Mouse (Mus musculus): ENCODE data around the gene Borcs7. TPM values are rescaled to one million over a fixed set of nuclear protein-coding genes. Genes with fewer than 3 reads are reported as not detected.

Borcs7 gene
- polyA plus RNA-seq, 1 experiment = 2.0 TPM

- 56% methylated on average over 7 of the region's 7 CpGs for WGBS
- H3K4me3 ChIP-seq (ENCODE audit: low read depth, low read length) = no peak overlapping the region
- no peak overlapping the region for H3K27ac ChIP-seq (ENCODE audit: insufficient read depth, low read depth, low read length)
- H3K36me3 ChIP-seq (ENCODE audit: control insufficient read depth, insufficient read depth, low read length) = peaks cover 18% of the 10 kb centered on the region
- no peaks in the 10 kb centered on the region for H3K27me3 ChIP-seq (ENCODE audit: control insufficient read depth, insufficient read depth, low read length)
- H3K4me1 ChIP-seq (ENCODE audit: control insufficient read depth, insufficient read depth, insufficient read length, low read length) = peaks cover under 1% of the 10 kb centered on the region; the same call in 1 of the 2 replicates
- TF ChIP-seq POLR2A (IDR thresholded peaks at IDR 0.05; ENCODE audit: low read depth, low read length) (no peak), CTCF (IDR thresholded peaks at IDR 0.05; ENCODE audit: extremely low read depth, insufficient read length, insufficient replicate concordance, low read depth, low read length) (peak; percentile 23; the same call in 1 of the 2 replicates)
Observed at GRCm38 (mm10) chr19:46740341-46741008, 50.8 kb downstream of the Borcs7 start.

- no peaks in the 10 kb centered on the region for H3K27me3 ChIP-seq (ENCODE audit: control insufficient read depth, insufficient read depth, low read length)
- no peak overlapping the region; the same call in 1 of the 2 replicates for H3K27ac ChIP-seq (ENCODE audit: insufficient read depth, low read depth, low read length)
- peaks cover 18% of the 10 kb centered on the region for H3K36me3 ChIP-seq (ENCODE audit: control insufficient read depth, insufficient read depth, low read length)
- no peak overlapping the region for H3K4me3 ChIP-seq (ENCODE audit: low read depth, low read length)
- 27% methylated on average over 6 of the region's 6 CpGs for WGBS
- TF ChIP-seq CTCF (IDR thresholded peaks at IDR 0.05; ENCODE audit: extremely low read depth, insufficient read length, insufficient replicate concordance, low read depth, low read length) (peak; percentile 33; the same call in 1 of the 2 replicates), POLR2A (IDR thresholded peaks at IDR 0.05; ENCODE audit: low read depth, low read length) (no peak)
- no peaks in the 10 kb centered on the region; the same call in 1 of the 2 replicates for H3K4me1 ChIP-seq (ENCODE audit: control insufficient read depth, insufficient read depth, insufficient read length, low read length)
Observed at GRCm38 (mm10) chr19:46741574-46741973, 51.9 kb downstream of the Borcs7 start.

GRCm38 (mm10) chr19:46744681-46745080 lies 55.0 kb downstream of the Borcs7 start:
- WGBS = 77% methylated on average over 9 of the region's 9 CpGs
- TF ChIP-seq CTCF (IDR thresholded peaks at IDR 0.05; ENCODE audit: extremely low read depth, insufficient read length, insufficient replicate concordance, low read depth, low read length) (no peak), POLR2A (IDR thresholded peaks at IDR 0.05; ENCODE audit: low read depth, low read length) (no peak)
- H3K27ac ChIP-seq (ENCODE audit: insufficient read depth, low read depth, low read length) = no peak overlapping the region

DNA sequence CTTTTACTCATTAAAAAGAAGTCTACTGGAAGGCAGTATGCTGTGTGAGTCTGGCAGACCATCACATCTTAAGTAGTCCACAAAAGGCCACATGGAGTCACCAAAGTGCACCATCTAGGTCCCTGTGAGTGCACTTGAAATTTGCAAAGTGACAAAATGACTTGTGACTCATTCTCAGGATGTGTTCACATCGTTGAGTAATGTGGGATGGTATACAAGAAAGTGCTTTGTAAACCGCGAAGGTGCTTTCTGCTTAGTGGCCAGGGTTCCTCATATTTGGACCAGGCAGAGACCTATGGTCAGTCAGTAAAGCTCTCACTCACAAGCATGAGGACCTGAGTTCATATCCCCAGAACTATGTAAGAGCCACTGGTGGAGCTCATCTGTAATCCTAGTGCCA lies 58.1 kb downstream of the Borcs7 start:
- Histone ChIP-seq H3K27me3 (ENCODE audit: control insufficient read depth, insufficient read depth, low read length) (no peaks in the 10 kb centered on the region; the same call in 1 of the 2 replicates), H3K27ac (ENCODE audit: insufficient read depth, low read depth, low read length) (no peak overlapping the region), H3K4me3 (ENCODE audit: low read depth, low read length) (no peak overlapping the region), H3K36me3 (ENCODE audit: control insufficient read depth, insufficient read depth, low read length) (no peaks in the 10 kb centered on the region), H3K4me1 (ENCODE audit: control insufficient read depth, insufficient read depth, insufficient read length, low read length) (no peaks in the 10 kb centered on the region)
- no peak for TF ChIP-seq CTCF (IDR thresholded peaks at IDR 0.05; ENCODE audit: extremely low read depth, insufficient read length, insufficient replicate concordance, low read depth, low read length)
- TF ChIP-seq POLR2A (IDR thresholded peaks at IDR 0.05; ENCODE audit: low read depth, low read length) = no peak
- WGBS = 76% methylated on average over 3 of the region's 3 CpGs

More at GRCm38 (mm10) chr19:46744681-46745080, 55.0 kb downstream of the Borcs7 start:
- H3K36me3 ChIP-seq (ENCODE audit: control insufficient read depth, insufficient read depth, low read length) = peaks cover 2% of the 10 kb centered on the region
- no peaks in the 10 kb centered on the region; the same call in 1 of the 2 replicates for H3K4me1 ChIP-seq (ENCODE audit: control insufficient read depth, insufficient read depth, insufficient read length, low read length)
- H3K27me3 ChIP-seq (ENCODE audit: control insufficient read depth, insufficient read depth, low read length) = no peaks in the 10 kb centered on the region
- no peak overlapping the region for H3K4me3 ChIP-seq (ENCODE audit: low read depth, low read length)

- Histone ChIP-seq H3K4me1 (ENCODE audit: control insufficient read depth, insufficient read depth, insufficient read length, low read length) (no peaks in the 10 kb centered on the region), H3K27me3 (ENCODE audit: control insufficient read depth, insufficient read depth, low read length) (no peaks in the 10 kb centered on the region; the same call in 1 of the 2 replicates), H3K4me3 (ENCODE audit: low read depth, low read length) (no peak overlapping the region), H3K36me3 (ENCODE audit: control insufficient read depth, insufficient read depth, low read length) (no peaks in the 10 kb centered on the region), H3K27ac (ENCODE audit: insufficient read depth, low read depth, low read length) (no peak overlapping the region)
- 84% methylated on average over 5 of the region's 5 CpGs for WGBS
- TF ChIP-seq POLR2A (IDR thresholded peaks at IDR 0.05; ENCODE audit: low read depth, low read length) = no peak
- no peak for TF ChIP-seq CTCF (IDR thresholded peaks at IDR 0.05; ENCODE audit: extremely low read depth, insufficient read length, insufficient replicate concordance, low read depth, low read length)
Observed at GRCm38 (mm10) chr19:46752235-46752634, 62.5 kb downstream of the Borcs7 start.

Other genes with a start within 250 kb of the Borcs7 start
- gene Trim8, start 188.2 kb upstream of the Borcs7 start, polyA plus RNA-seq (2012; rRNA removed) = 42.3 and 54.8 TPM in 2 replicates
- 1.3 and 2.1 TPM in 2 replicates for gene Arl3, start 116.7 kb upstream of the Borcs7 start, polyA plus RNA-seq (2012; rRNA removed)
- 1.3 and 1.6 TPM in 2 replicates for gene Sfxn2, start 116.5 kb upstream of the Borcs7 start, polyA plus RNA-seq (2012; rRNA removed)
- 24.8 and 42.4 TPM in 2 replicates for gene Wbp1l, start 90.8 kb upstream of the Borcs7 start, polyA plus RNA-seq (2012; rRNA removed)
- 0.11 and 0.95 TPM in 2 replicates for gene Cyp17a1, start 16.7 kb upstream of the Borcs7 start, polyA plus RNA-seq (2012; rRNA removed)
- 3.4 and 10.3 TPM in 2 replicates for gene As3mt, start 17.6 kb downstream of the Borcs7 start, polyA plus RNA-seq (2012; rRNA removed)
- gene Cnnm2, start 71.7 kb downstream of the Borcs7 start, polyA plus RNA-seq (2012; rRNA removed) = 11.1 and 16.9 TPM in 2 replicates

All from small intestine, adult 2 months (tissue).